Mouse (Mus musculus) CD4-positive, CD25-positive, alpha-beta regulatory T cell, adult 2 months (primary cell): ENCODE data around the gene Syngr2.

ENCODE experiments used
- DNase-seq: peaks from one replicate; pipeline ENCODE4 v3.0.0-alpha.2; 2012; ENCODE audit warnings: low read depth, low spot score

Syngr2 gene

DNA sequence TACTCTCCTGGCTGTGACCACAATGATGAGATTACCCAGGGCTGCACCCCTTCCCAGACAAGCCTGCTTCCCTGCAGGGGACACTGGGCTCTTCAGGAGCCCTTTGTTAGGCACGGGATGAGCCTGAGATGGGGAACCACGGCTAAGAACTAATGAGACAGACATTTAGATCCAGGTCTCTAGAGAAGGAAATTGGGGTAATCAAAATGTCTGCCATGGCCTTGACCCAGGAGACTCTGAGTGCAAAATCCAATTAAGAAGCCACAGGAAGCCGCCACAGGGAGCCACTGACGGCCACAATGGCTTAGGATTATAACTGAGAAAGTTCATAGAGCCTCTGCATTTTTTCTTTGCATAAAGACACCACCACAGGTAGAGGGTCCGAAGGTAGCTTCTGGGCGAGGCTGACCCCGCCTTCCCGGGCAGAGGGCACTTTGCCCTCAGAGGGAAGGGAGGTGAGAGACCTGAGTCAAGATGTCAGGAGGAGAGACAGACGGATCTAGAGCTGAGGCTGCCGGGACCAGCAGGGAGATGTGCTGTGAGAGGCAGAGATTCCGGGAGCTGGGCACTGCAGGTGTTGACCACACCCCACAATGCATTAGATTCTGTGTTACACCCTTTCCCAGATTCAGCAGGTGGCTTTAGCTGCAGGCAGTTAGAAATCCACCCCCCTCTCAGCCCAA is 53.8 kb downstream of the Syngr2 start:
- no peak for DNase-seq
